Mouse (Mus musculus) hindbrain, embryonic 12.5 days (tissue): ENCODE measurements around the gene C1qtnf4. TPM values are rescaled to one million over a fixed set of nuclear protein-coding genes. Genes with fewer than 3 reads are reported as not detected.

Experiments
- ATAC-seq: fragments of 200-750 bp; cut with Nextera tagmentation; 2 replicates; pipeline ENCODE4 v1.8.0; 2017; ENCODE audit warnings: moderate TSS enrichment; ENCODE audit not compliant: low FRiP score
- H3K27ac ChIP-seq: fragments of 300-500 bp; sonication (generic); 2 replicates; pipeline ENCODE4 v1.5.1; 2016; ENCODE audit warnings: mild to moderate bottlenecking
- H3K27me3 ChIP-seq: fragments of 300-500 bp; sonication (generic); 2 replicates; pipeline ENCODE4 v1.6.1; 2016; ENCODE audit warnings: mild to moderate bottlenecking
- H3K36me3 ChIP-seq: fragments of 300-500 bp; sonication (generic); 2 replicates; pipeline ENCODE4 v1.6.1; 2016; ENCODE audit warnings: mild to moderate bottlenecking
- H3K4me1 ChIP-seq: fragments of 300-500 bp; sonication (generic); 2 replicates; pipeline ENCODE4 v1.6.1; 2016
- H3K4me2 ChIP-seq: fragments of 300-500 bp; sonication (generic); replicated peaks from 2 replicates; pipeline ENCODE4 v1.6.1; 2016; ENCODE audit warnings: mild to moderate bottlenecking
- H3K4me3 ChIP-seq: fragments of 300-500 bp; sonication (generic); 2 replicates; pipeline ENCODE4 v1.5.1; 2016; ENCODE audit warnings: mild to moderate bottlenecking
- H3K9ac ChIP-seq: fragments of 300-500 bp; sonication (generic); 2 replicates; pipeline ENCODE4 v1.6.1; 2016; ENCODE audit warnings: mild to moderate bottlenecking, moderate library complexity
- H3K9me3 ChIP-seq: fragments of 300-500 bp; sonication (generic); replicated peaks from 2 replicates; pipeline ENCODE4 v1.6.1; 2016; ENCODE audit warnings: mild to moderate bottlenecking
- WGBS: fragments of 180-500 bp; shearing (Covaris S2); methylation state at CpG from one replicate; pipeline ENCODE4 v1.1.7; 2016; 5-methylcytosine and 5-hydroxymethylcytosine counted together
- polyA plus RNA-seq: library from polyadenylated mRNA; unstranded; fragments of >200 nt; fragmentation: Nextera tagmentation; extraction: Ambion mirVana; gene quantifications from 2 replicates; pipeline ENCODE4 v1.2.1, GENCODE M21; 2016

The C1qtnf4 gene
- polyA plus RNA-seq, 1 experiment from 2014 or later, result 55.5 TPM

- Histone ChIP-seq H3K36me3 (peaks cover 18% of the 10 kb centered on the region), H3K4me1 (peaks cover 14% of the 10 kb centered on the region), H3K27ac (peak overlapping the region; percentile 87), H3K9ac (peak overlapping the region; percentile 94), H3K4me3 (peak overlapping the region; percentile 74), H3K4me2 (peak overlapping the region; percentile 84), H3K27me3 (no peaks in the 10 kb centered on the region), H3K9me3 (no peaks in the 10 kb centered on the region)
- 33% methylated on average over 7 of the region's 7 CpGs for WGBS
- ATAC-seq, result peak; percentile 30
Observed at GRCm38 (mm10) chr2:90916560-90917232, 31.0 kb downstream of the C1qtnf4 start.

- Histone ChIP-seq H3K4me3 (peak overlapping the region; percentile 74), H3K9me3 (no peaks in the 10 kb centered on the region), H3K27me3 (no peaks in the 10 kb centered on the region), H3K4me2 (peak overlapping the region; percentile 84), H3K36me3 (peaks cover 16% of the 10 kb centered on the region), H3K9ac (peak overlapping the region; percentile 94), H3K4me1 (peaks cover 14% of the 10 kb centered on the region), H3K27ac (peak overlapping the region; percentile 87)
- peak; percentile 89 for ATAC-seq
- WGBS, result under 1% methylated on average over 73 of the region's 73 CpGs
Observed at GRCm38 (mm10) chr2:90917233-90917998, 31.8 kb downstream of the C1qtnf4 start.

GRCm38 (mm10) chr2:90917999-90918698 lies 32.5 kb downstream of the C1qtnf4 start:
- Histone ChIP-seq H3K27ac (peak overlapping the region; percentile 87), H3K4me1 (peaks cover 14% of the 10 kb centered on the region), H3K9me3 (no peaks in the 10 kb centered on the region), H3K36me3 (peaks cover 10% of the 10 kb centered on the region), H3K27me3 (no peaks in the 10 kb centered on the region), H3K4me2 (peak overlapping the region; percentile 84), H3K9ac (peak overlapping the region; percentile 94), H3K4me3 (peak overlapping the region; percentile 74)
- peak; percentile 73; the same call in 1 of the 2 replicates for ATAC-seq
- WGBS, result 12% methylated on average over 16 of the region's 16 CpGs

- H3K9ac ChIP-seq, result no peak overlapping the region
- no peak for ATAC-seq
- no peak overlapping the region for H3K27ac ChIP-seq
- H3K9me3 ChIP-seq, result no peaks in the 10 kb centered on the region
- no peak overlapping the region for H3K4me2 ChIP-seq
- no peaks in the 10 kb centered on the region for H3K36me3 ChIP-seq
- peaks cover 5% of the 10 kb centered on the region for H3K4me1 ChIP-seq
- WGBS, result 93% methylated on average over 1 of the region's 1 CpGs
- H3K27me3 ChIP-seq, result no peaks in the 10 kb centered on the region
- no peak overlapping the region for H3K4me3 ChIP-seq
Observed at GRCm38 (mm10) chr2:90921178-90921577, 35.5 kb downstream of the C1qtnf4 start.

GRCm38 (mm10) chr2:90922636-90923035 lies 37.0 kb downstream of the C1qtnf4 start:
- Histone ChIP-seq H3K4me2 (no peak overlapping the region), H3K4me3 (no peak overlapping the region), H3K4me1 (no peaks in the 10 kb centered on the region), H3K9me3 (no peaks in the 10 kb centered on the region), H3K27me3 (no peaks in the 10 kb centered on the region), H3K9ac (no peak overlapping the region), H3K27ac (no peak overlapping the region), H3K36me3 (no peaks in the 10 kb centered on the region)
- no peak for ATAC-seq
- WGBS, result 92% methylated on average over 2 of the region's 2 CpGs

- no peak overlapping the region for H3K4me3 ChIP-seq
- H3K4me2 ChIP-seq, result no peak overlapping the region
- no peak overlapping the region for H3K9ac ChIP-seq
- no peaks in the 10 kb centered on the region for H3K27me3 ChIP-seq
- no peaks in the 10 kb centered on the region for H3K9me3 ChIP-seq
- H3K4me1 ChIP-seq, result no peaks in the 10 kb centered on the region
- H3K36me3 ChIP-seq, result no peaks in the 10 kb centered on the region
- H3K27ac ChIP-seq, result no peak overlapping the region
- ATAC-seq, result no peak
- 83% methylated on average over 13 of the region's 13 CpGs for whole genome bisulfite sequencing
Observed at GRCm38 (mm10) chr2:90928566-90928965, 42.9 kb downstream of the C1qtnf4 start.

- H3K27ac ChIP-seq, result no peak overlapping the region
- H3K4me2 ChIP-seq, result no peak overlapping the region
- H3K9ac ChIP-seq, result no peak overlapping the region
- H3K27me3 ChIP-seq, result no peaks in the 10 kb centered on the region
- H3K4me3 ChIP-seq, result no peak overlapping the region
- WGBS, result 75% methylated on average over 8 of the region's 8 CpGs
- H3K9me3 ChIP-seq, result no peaks in the 10 kb centered on the region
- H3K36me3 ChIP-seq, result no peaks in the 10 kb centered on the region
- H3K4me1 ChIP-seq, result no peaks in the 10 kb centered on the region
- no peak for ATAC-seq
Observed at GRCm38 (mm10) chr2:90931829-90932228, 46.2 kb downstream of the C1qtnf4 start.

GRCm38 (mm10) chr2:90932273-90932672 lies 46.6 kb downstream of the C1qtnf4 start:
- no peak overlapping the region for H3K4me2 ChIP-seq
- no peak overlapping the region for H3K4me3 ChIP-seq
- 68% methylated on average over 2 of the region's 2 CpGs for WGBS
- no peak overlapping the region for H3K9ac ChIP-seq
- no peaks in the 10 kb centered on the region for H3K27me3 ChIP-seq
- ATAC-seq, result no peak
- H3K4me1 ChIP-seq, result no peaks in the 10 kb centered on the region
- H3K27ac ChIP-seq, result no peak overlapping the region
- H3K9me3 ChIP-seq, result no peaks in the 10 kb centered on the region
- H3K36me3 ChIP-seq, result no peaks in the 10 kb centered on the region

- Histone ChIP-seq H3K9me3 (no peaks in the 10 kb centered on the region), H3K27me3 (no peaks in the 10 kb centered on the region), H3K4me3 (no peak overlapping the region), H3K27ac (no peak overlapping the region), H3K4me1 (peaks cover 21% of the 10 kb centered on the region), H3K36me3 (no peaks in the 10 kb centered on the region), H3K4me2 (no peak overlapping the region), H3K9ac (no peak overlapping the region)
- 73% methylated on average over 3 of the region's 3 CpGs for WGBS
- no peak for ATAC-seq
Observed at GRCm38 (mm10) chr2:90938362-90938761, 52.7 kb downstream of the C1qtnf4 start.

- Histone ChIP-seq H3K27me3 (no peaks in the 10 kb centered on the region), H3K9me3 (no peaks in the 10 kb centered on the region), H3K36me3 (no peaks in the 10 kb centered on the region), H3K27ac (peak overlapping the region; percentile 98), H3K4me2 (peak overlapping the region; percentile 67), H3K9ac (peak overlapping the region; percentile 97), H3K4me1 (peaks cover 26% of the 10 kb centered on the region), H3K4me3 (peak overlapping the region; percentile 96)
- 50% methylated on average over 8 of the region's 8 CpGs for WGBS
- peak; percentile 66 for ATAC-seq
Observed at GRCm38 (mm10) chr2:90939750-90940149, 54.1 kb downstream of the C1qtnf4 start.
